Mouse (Mus musculus) lung, postnatal 0 days (tissue): ENCODE data around the gene Nabp2. TPM values are rescaled to one million over a fixed set of nuclear protein-coding genes. Genes with fewer than 3 reads are reported as not detected.

Experiments used
- ATAC-seq: fragments of 200-750 bp; cut with Nextera tagmentation; 2 replicates; pipeline ENCODE4 v1.8.0; 2017; ENCODE audit warnings: moderate library complexity
- DNase-seq: peaks from one replicate; pipeline ENCODE4 v3.0.0-alpha.2; 2016; ENCODE audit warnings: low spot score
- H3K27ac ChIP-seq: fragments of 300-500 bp; sonication (generic); 2 replicates; pipeline ENCODE4 v1.5.1; 2014; ENCODE audit warnings: antibody characterized with exemption, mild to moderate bottlenecking, low read length, mixed read lengths
- H3K27me3 ChIP-seq: fragments of 300-500 bp; sonication (generic); replicated peaks from 2 replicates; pipeline ENCODE4 v1.6.1; 2014; ENCODE audit warnings: low read length, mixed read lengths; ENCODE audit not compliant: insufficient read depth
- H3K36me3 ChIP-seq: fragments of 300-500 bp; sonication (generic); 2 replicates; pipeline ENCODE4 v1.6.1; 2014; ENCODE audit warnings: low read length, mixed read lengths; ENCODE audit not compliant: insufficient read depth
- H3K4me1 ChIP-seq: fragments of 300-500 bp; sonication (generic); 2 replicates; pipeline ENCODE4 v1.6.1; 2014; ENCODE audit warnings: antibody characterized with exemption, low read depth, low read length, mixed read lengths; ENCODE audit not compliant: insufficient read depth
- H3K4me2 ChIP-seq: fragments of 300-500 bp; sonication (generic); replicated peaks from 2 replicates; pipeline ENCODE4 v1.6.1; 2014; ENCODE audit warnings: low read depth, mild to moderate bottlenecking, low read length, moderate library complexity, mixed read lengths
- H3K4me3 ChIP-seq: fragments of 300-500 bp; sonication (generic); 2 replicates; pipeline ENCODE4 v1.5.1; 2014; ENCODE audit warnings: low read depth, low read length
- H3K9ac ChIP-seq: fragments of 300-500 bp; sonication (generic); replicated peaks from 2 replicates; pipeline ENCODE4 v1.6.1; 2014; ENCODE audit warnings: low read depth, mild to moderate bottlenecking
- H3K9me3 ChIP-seq: fragments of 300-500 bp; sonication (generic); 2 replicates; pipeline ENCODE4 v1.6.1; 2016; ENCODE audit warnings: low read length, mixed read lengths
- CTCF ChIP-seq: IDR thresholded peaks from 2 replicates; pipeline ENCODE4 v1.5.1; 2016; ENCODE audit warnings: antibody characterized with exemption, mild to moderate bottlenecking
- EP300 ChIP-seq: IDR thresholded peaks from 2 replicates; pipeline ENCODE4 v1.6.1; 2016; ENCODE audit warnings: antibody characterized with exemption, mild to moderate bottlenecking, control low read depth
- WGBS: fragments of 180-500 bp; shearing (Covaris S2); extraction: QIAGEN DNeasy Blood & Tissue Kit; methylation state at CpG from one replicate; pipeline ENCODE4 v1.1.7; 2014; 5-methylcytosine and 5-hydroxymethylcytosine counted together
- polyA plus RNA-seq: library from polyadenylated mRNA; unstranded; fragments of >200 nt; fragmentation: Nextera tagmentation; extraction: Ambion mirVana; gene quantifications from 2 replicates; pipeline ENCODE4 v1.2.1, GENCODE M21; 2015

Nabp2 gene
- polyA plus RNA-seq, 1 experiment from 2014 or later = 54.7 TPM

DNA sequence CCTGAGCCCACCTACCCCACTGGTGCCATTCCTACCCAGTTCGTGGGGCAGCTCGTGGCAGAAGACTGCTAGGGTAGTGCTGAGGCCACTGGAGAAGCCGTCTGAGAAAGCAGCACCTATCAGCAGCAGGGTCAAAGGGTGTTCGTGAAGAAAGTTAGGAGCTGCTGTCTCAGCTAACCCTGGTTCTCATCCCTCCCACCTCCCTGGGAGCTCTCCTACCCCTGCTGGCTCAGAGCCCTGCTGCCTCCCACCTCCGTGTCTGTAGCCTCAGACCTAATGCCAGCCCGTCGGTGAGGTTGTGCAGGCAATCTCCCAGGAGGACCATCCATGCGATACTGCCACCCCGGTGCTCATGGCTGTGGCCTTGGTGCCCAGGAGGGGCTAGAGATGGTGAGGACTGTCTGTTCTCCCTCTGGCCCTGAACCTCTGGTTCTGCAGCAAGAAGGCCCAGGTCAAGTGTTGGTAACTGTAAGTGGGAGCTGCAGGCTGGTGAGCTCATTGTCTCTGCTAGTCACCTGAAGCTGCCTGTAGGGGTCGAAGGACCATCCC lies 14.5 kb downstream of the Nabp2 start:
- H3K9me3 ChIP-seq = no peaks in the 10 kb centered on the region
- no peak overlapping the region for H3K4me3 ChIP-seq
- H3K9ac ChIP-seq = no peak overlapping the region
- no peaks in the 10 kb centered on the region for H3K4me1 ChIP-seq
- no peak for ATAC-seq
- no peaks in the 10 kb centered on the region for H3K36me3 ChIP-seq
- no peaks in the 10 kb centered on the region for H3K27me3 ChIP-seq
- H3K27ac ChIP-seq = no peak overlapping the region
- H3K4me2 ChIP-seq = no peak overlapping the region
- WGBS = 69% methylated on average over 10 of the region's 10 CpGs
- TF ChIP-seq CTCF (no peak), EP300 (no peak)
- DNase-seq = no peak

- H3K9ac ChIP-seq = no peak overlapping the region
- no peak for ATAC-seq
- H3K4me3 ChIP-seq = no peak overlapping the region
- H3K27me3 ChIP-seq = no peaks in the 10 kb centered on the region
- TF ChIP-seq CTCF (no peak), EP300 (no peak)
- H3K4me1 ChIP-seq = no peaks in the 10 kb centered on the region
- 0 out of 2 replicates have a peak, but pooled peaks cover 5% of the 10 kb centered on the region for H3K36me3 ChIP-seq
- H3K4me2 ChIP-seq = no peak overlapping the region
- no peak for DNase-seq
- H3K27ac ChIP-seq = no peak overlapping the region
- no peaks in the 10 kb centered on the region for H3K9me3 ChIP-seq
- WGBS = 60% methylated on average over 11 of the region's 11 CpGs
Observed at GRCm38 (mm10) chr10:128396017-128396673, 15.1 kb downstream of the Nabp2 start.

DNA sequence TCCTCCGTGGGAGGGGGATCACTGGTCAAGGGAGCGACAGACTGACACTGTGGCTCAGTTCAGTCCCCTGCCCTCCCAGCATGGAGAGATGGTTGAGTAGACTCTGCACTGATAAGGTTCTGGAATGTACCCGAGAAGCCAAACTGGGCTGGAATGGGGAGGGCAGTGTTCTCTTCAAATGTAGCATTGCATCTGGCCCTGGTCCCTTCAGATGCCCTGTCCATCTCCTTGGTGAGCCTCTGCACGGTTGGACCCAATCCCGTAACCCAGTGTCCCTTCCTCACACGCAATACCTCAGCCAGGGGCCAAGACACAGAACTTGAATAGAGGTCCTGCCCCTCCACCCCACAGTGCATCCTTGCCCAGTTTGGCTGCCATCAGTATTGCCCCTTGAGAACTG lies 19.4 kb downstream of the Nabp2 start:
- DNase-seq = no peak
- Histone ChIP-seq H3K4me3 (no peak overlapping the region), H3K9ac (no peak overlapping the region), H3K27ac (no peak overlapping the region), H3K4me1 (no peaks in the 10 kb centered on the region), H3K4me2 (no peak overlapping the region), H3K9me3 (no peaks in the 10 kb centered on the region), H3K36me3 (peaks cover 40% of the 10 kb centered on the region), H3K27me3 (no peaks in the 10 kb centered on the region)
- TF ChIP-seq EP300 = no peak
- TF ChIP-seq CTCF = no peak
- ATAC-seq = no peak
- 75% methylated on average over 6 of the region's 6 CpGs for whole genome bisulfite sequencing

DNA sequence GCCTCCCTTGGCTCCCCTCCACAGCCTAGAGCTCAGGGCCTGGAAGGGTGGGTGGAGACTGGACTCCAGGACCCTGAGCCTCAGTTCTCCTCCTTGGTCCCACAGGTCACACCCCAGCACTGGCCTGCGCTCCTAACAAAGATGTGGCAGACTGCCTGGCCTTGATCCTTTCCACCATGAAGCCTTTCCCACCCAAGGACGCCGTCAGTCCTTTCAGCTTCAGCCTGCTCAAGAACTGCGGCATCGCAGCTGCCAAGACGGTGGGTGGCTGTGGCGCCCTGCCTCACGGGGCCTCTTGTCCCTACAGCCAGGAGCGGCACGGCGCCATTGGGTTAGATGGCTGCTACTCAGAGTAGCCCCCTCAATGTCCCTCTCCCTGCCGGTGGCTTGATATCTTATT lies 20.9 kb downstream of the Nabp2 start:
- Histone ChIP-seq H3K4me1 (no peaks in the 10 kb centered on the region), H3K36me3 (peaks cover 40% of the 10 kb centered on the region), H3K9me3 (no peaks in the 10 kb centered on the region), H3K9ac (no peak overlapping the region), H3K27me3 (no peaks in the 10 kb centered on the region), H3K4me2 (no peak overlapping the region), H3K4me3 (no peak overlapping the region), H3K27ac (no peak overlapping the region)
- WGBS = 87% methylated on average over 12 of the region's 12 CpGs
- no peak for TF ChIP-seq CTCF
- TF ChIP-seq EP300 = no peak
- no peak for DNase-seq
- no peak for ATAC-seq

DNA sequence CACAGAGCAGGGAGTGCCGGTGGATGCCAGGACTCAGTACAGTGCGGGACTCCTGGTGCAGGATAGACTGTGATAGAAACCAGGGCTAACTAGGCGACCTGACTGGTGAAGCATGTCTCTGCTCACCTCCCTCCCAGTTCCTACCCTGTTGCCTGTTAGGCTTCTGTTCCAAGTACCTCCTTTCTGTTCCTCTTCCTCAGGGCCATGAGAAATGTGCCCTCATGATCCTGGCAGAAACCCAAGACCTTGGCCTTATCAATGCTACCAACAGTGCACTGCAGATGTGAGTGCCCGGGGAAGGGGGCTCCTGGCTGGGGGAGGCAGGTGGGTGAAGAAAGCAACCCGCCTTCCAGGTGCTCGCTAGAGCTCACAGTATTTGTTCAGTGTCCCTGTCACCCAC lies 21.7 kb downstream of the Nabp2 start:
- H3K4me2 ChIP-seq = no peak overlapping the region
- no peak overlapping the region for H3K9ac ChIP-seq
- peaks cover 47% of the 10 kb centered on the region for H3K36me3 ChIP-seq
- H3K9me3 ChIP-seq = no peaks in the 10 kb centered on the region
- no peak overlapping the region for H3K27ac ChIP-seq
- no peaks in the 10 kb centered on the region for H3K4me1 ChIP-seq
- WGBS = 74% methylated on average over 6 of the region's 6 CpGs
- no peak overlapping the region for H3K4me3 ChIP-seq
- no peak for TF ChIP-seq EP300
- no peak for TF ChIP-seq CTCF
- no peaks in the 10 kb centered on the region for H3K27me3 ChIP-seq
- ATAC-seq (no peak), DNase-seq (no peak)

DNA sequence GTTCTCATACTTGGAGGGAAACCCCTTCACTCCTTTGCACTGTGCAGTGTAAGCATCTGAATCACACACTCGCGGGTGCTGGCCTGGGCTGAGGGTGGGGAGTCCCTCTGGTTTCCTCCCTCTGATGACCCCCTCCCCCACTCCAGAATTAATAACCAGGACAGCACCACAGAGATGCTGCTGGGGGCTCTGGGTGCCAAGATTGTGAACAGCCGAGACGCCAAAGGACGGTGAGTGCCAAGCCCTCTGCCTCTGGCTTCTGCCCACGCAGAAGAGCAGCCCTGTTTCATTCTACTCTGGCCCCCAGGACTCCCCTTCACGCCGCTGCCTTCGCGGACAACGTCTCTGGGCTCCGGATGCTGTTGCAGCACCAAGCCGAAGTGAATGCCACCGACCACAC lies 22.4 kb downstream of the Nabp2 start:
- H3K27ac ChIP-seq = no peak overlapping the region

More for the DNA sequence above, 22.4 kb downstream of the Nabp2 start:
- H3K36me3 ChIP-seq = peaks cover 51% of the 10 kb centered on the region
- no peaks in the 10 kb centered on the region for H3K4me1 ChIP-seq
- WGBS = 89% methylated on average over 14 of the region's 14 CpGs
- DNase-seq = no peak
- no peak overlapping the region for H3K4me3 ChIP-seq
- no peak for TF ChIP-seq EP300
- no peak for TF ChIP-seq CTCF
- no peak overlapping the region for H3K9ac ChIP-seq
- no peak for ATAC-seq
- H3K27me3 ChIP-seq = no peaks in the 10 kb centered on the region
- no peak overlapping the region for H3K4me2 ChIP-seq
- no peaks in the 10 kb centered on the region for H3K9me3 ChIP-seq
